Mouse (Mus musculus): ENCODE results near the gene Atp2b2.

DNA sequence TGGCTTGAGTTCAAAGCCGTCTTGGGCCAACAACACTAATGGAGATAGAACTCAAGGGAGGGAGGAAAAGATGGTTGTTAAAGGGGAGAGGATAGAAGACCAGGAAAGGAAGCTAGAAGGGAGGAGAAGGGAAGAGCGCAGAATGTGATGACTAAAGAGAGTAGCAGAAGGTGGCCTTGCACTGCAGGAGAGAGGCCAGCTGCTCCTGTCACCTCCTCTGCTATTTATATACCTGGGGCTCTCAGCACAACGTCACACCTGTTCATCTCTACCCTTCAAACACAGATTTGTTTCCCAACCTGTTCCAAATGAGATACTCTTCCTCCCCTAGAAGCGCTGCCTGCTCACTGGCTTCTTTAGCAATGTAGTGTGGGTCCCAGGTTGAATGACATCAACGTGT is 101.1 kb downstream of the Atp2b2 start:
- TF ChIP-seq POLR2A (IDR thresholded peaks at IDR 0.05; ENCODE audit: borderline replicate concordance, extremely low read depth, low read depth, low read length) (no peak), CTCF (IDR thresholded peaks at IDR 0.05; ENCODE audit: insufficient read depth, low read length) (no peak)

All from lung, adult 2 months (tissue).